Mouse (Mus musculus) heart, embryonic 10.5 days (tissue): ENCODE measurements at regions not wholly inside any gene's neighbourhood (a gene's known extent, or its start where the extent isn't known, plus 50 kb on each side); places are given as distances from the start of the nearest gene placed in this dataset.
"Not testable (repeated sequence)": the region's sequence is repeated elsewhere in the genome, so short reads cannot be mapped to it uniquely, and the experiment has no call there.

Experiments used
- DNase-seq: peaks from one replicate; pipeline ENCODE4 v3.0.0-alpha.2; 2017; ENCODE audit warnings: low spot score
- H3K27ac ChIP-seq: fragments of 300-500 bp; sonication (generic); 2 replicates; pipeline ENCODE4 v1.5.1; 2016; ENCODE audit warnings: mild to moderate bottlenecking
- H3K27me3 ChIP-seq: fragments of 300-500 bp; sonication (generic); 2 replicates; pipeline ENCODE4 v1.6.1; 2016; ENCODE audit warnings: mild to moderate bottlenecking; ENCODE audit not compliant: poor library complexity, insufficient read depth, severe bottlenecking
- H3K36me3 ChIP-seq: fragments of 300-500 bp; sonication (generic); 2 replicates; pipeline ENCODE4 v1.6.1; 2016; ENCODE audit warnings: mild to moderate bottlenecking, moderate library complexity
- H3K4me1 ChIP-seq: fragments of 300-500 bp; sonication (generic); 2 replicates; pipeline ENCODE4 v1.6.1; 2016; ENCODE audit warnings: mild to moderate bottlenecking
- H3K4me3 ChIP-seq: fragments of 300-500 bp; sonication (generic); 2 replicates; pipeline ENCODE4 v1.5.1; 2016; ENCODE audit warnings: mild to moderate bottlenecking, moderate library complexity
- H3K9me3 ChIP-seq: fragments of 300-500 bp; sonication (generic); 2 replicates; pipeline ENCODE4 v1.6.1; 2016; ENCODE audit warnings: mild to moderate bottlenecking, moderate library complexity
- WGBS: fragments of 180-500 bp; shearing (Covaris S2); methylation state at CpG from one replicate; pipeline ENCODE4 v1.1.7; 2016; 5-methylcytosine and 5-hydroxymethylcytosine counted together

GRCm38 (mm10) chr16:57929151-57929764 is 174.7 kb upstream of the Col8a1 start:
- H3K27ac ChIP-seq: no peak overlapping the region
- no peaks in the 10 kb centered on the region for H3K9me3 ChIP-seq
- H3K4me1 ChIP-seq: peaks cover 5% of the 10 kb centered on the region; the same call in 1 of the 2 replicates
- DNase-seq: no peak
- WGBS: 75% methylated on average over 12 of the region's 12 CpGs
- H3K4me3 ChIP-seq: no peak overlapping the region
- H3K36me3 ChIP-seq: no peaks in the 10 kb centered on the region
- no peaks in the 10 kb centered on the region for H3K27me3 ChIP-seq

- no peak for DNase-seq
- Histone ChIP-seq H3K27ac (no peak overlapping the region), H3K4me3 (no peak overlapping the region), H3K4me1 (no peaks in the 10 kb centered on the region), H3K27me3 (no peaks in the 10 kb centered on the region), H3K9me3 (no peaks in the 10 kb centered on the region), H3K36me3 (no peaks in the 10 kb centered on the region)
- 50% methylated on average over 6 of the region's 6 CpGs for WGBS
Observed at GRCm38 (mm10) chr16:57945404-57945803, 190.9 kb upstream of the Col8a1 start.

GRCm38 (mm10) chr16:57947309-57947708 is 192.8 kb upstream of the Col8a1 start:
- Histone ChIP-seq H3K36me3 (no peaks in the 10 kb centered on the region), H3K4me1 (no peaks in the 10 kb centered on the region), H3K9me3 (no peaks in the 10 kb centered on the region), H3K27ac (no peak overlapping the region), H3K27me3 (no peaks in the 10 kb centered on the region), H3K4me3 (no peak overlapping the region)
- WGBS: 44% methylated on average over 3 of the region's 3 CpGs
- DNase-seq: no peak

- Histone ChIP-seq H3K27me3 (no peaks in the 10 kb centered on the region), H3K4me1 (no peaks in the 10 kb centered on the region), H3K4me3 (no peak overlapping the region), H3K27ac (no peak overlapping the region), H3K36me3 (no peaks in the 10 kb centered on the region), H3K9me3 (no peaks in the 10 kb centered on the region)
- WGBS: 79% methylated on average over 3 of the region's 3 CpGs
- no peak for DNase-seq
Observed at GRCm38 (mm10) chr16:57949680-57950079, 195.1 kb upstream of the Col8a1 start.

GRCm38 (mm10) chr16:57970956-57971355 is 216.4 kb upstream of the Col8a1 start:
- H3K27me3 ChIP-seq: no peaks in the 10 kb centered on the region
- no peak overlapping the region for H3K27ac ChIP-seq
- no peaks in the 10 kb centered on the region for H3K4me1 ChIP-seq
- H3K9me3 ChIP-seq: no peaks in the 10 kb centered on the region
- H3K4me3 ChIP-seq: no peak overlapping the region
- WGBS: 69% methylated on average over 1 of the region's 1 CpGs
- no peaks in the 10 kb centered on the region for H3K36me3 ChIP-seq
- no peak for DNase-seq

DNA sequence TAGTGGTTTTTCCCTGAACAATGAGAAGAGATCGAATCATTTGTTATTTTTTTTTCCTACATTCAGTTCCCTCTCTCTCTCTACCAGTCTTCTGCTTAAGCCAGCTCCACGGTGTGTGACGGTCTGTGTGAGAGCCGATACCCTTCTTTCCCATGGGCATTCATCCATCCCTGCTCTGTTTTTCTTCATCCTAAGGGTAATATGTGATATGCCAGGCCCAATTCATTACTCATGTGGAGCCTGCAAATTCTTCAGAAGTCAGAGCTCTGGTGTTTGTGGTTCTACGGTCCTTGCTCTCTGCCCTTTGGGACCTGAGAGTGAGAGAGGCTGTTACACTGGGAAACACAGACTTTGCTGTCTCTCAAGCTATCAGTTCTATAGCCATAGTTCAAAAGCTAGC is 229.6 kb upstream of the Col8a1 start:
- no peak for DNase-seq
- H3K27ac ChIP-seq: no peak overlapping the region
- 70% methylated on average over 5 of the region's 5 CpGs for WGBS

DNA sequence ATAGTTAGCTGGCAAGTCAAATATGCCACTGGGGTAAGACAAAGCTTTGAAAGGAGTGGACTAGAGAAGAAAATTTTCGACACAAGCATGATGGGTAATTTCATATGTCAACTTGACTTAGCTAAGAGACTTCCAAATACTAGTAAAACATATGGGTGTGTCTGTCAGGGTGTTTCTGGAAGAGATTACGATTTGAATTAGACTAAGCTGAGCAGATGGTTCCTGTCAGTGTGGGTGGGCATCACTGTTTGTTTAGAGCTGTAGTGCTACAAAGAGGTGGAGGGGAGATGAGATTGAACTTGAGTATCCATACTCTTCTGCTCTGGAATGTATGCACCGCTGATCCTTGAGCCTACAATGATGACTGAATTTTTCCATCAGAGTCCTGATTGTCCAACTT is 251.2 kb upstream of the Col8a1 start:
- Histone ChIP-seq H3K27me3 (no peaks in the 10 kb centered on the region), H3K4me3 (no peak overlapping the region), H3K9me3 (no peaks in the 10 kb centered on the region), H3K4me1 (no peaks in the 10 kb centered on the region), H3K27ac (no peak overlapping the region), H3K36me3 (no peaks in the 10 kb centered on the region)
- 72% methylated on average over 3 of the region's 3 CpGs for WGBS
- DNase-seq: no peak

More for the DNA sequence above, 229.6 kb upstream of the Col8a1 start:
- no peak overlapping the region for H3K4me3 ChIP-seq
- H3K9me3 ChIP-seq: no peaks in the 10 kb centered on the region
- no peaks in the 10 kb centered on the region for H3K4me1 ChIP-seq
- H3K27me3 ChIP-seq: no peaks in the 10 kb centered on the region
- H3K36me3 ChIP-seq: no peaks in the 10 kb centered on the region

DNA sequence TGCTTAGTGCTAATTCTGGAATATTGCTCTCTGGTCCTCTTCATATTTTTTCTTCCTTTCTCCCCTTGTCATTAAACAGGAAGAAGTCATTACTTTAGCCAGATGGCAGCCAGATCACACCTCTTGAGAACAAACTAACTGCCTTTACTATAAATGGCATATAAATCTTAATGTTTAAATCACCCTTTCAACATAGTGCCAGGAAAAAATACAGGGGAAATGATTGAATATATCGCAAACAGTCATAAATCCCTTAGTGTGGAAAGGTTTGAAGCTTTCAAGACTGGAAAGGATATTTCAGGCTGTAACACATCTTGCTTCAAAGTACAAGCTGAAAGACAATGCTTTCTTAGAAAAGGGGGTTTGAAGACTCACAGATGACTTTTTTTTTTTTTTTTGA is 259.0 kb upstream of the Col8a1 start:
- Histone ChIP-seq H3K27me3 (no peaks in the 10 kb centered on the region), H3K36me3 (no peaks in the 10 kb centered on the region), H3K4me3 (no peak overlapping the region), H3K9me3 (no peaks in the 10 kb centered on the region), H3K27ac (no peak overlapping the region), H3K4me1 (no peaks in the 10 kb centered on the region)
- DNase-seq: no peak
- WGBS: 91% methylated on average over 1 of the region's 1 CpGs

DNA sequence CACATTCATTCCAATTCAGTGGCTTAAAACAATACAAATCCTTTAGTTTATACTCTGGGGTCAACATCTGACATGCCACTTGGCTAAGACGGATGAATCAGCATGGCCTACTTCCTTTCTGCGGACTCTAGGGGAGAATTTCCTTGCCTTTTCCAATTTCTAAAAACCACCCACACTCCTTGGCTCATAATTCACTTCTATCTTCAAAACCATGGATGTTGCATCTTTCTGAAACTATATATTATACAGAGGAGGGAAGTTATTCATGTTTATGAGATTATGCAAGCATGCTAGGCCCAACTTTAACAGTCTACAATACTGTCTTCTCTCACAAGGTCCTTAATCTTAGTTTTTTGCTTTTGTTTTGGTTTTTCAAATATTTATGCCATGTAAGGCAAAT is 273.0 kb upstream of the Col8a1 start:
- no peak overlapping the region for H3K4me3 ChIP-seq
- no peaks in the 10 kb centered on the region for H3K36me3 ChIP-seq
- DNase-seq: no peak
- H3K4me1 ChIP-seq: no peaks in the 10 kb centered on the region
- no peak overlapping the region for H3K27ac ChIP-seq
- no peaks in the 10 kb centered on the region for H3K27me3 ChIP-seq
- 81% methylated on average over 2 of the region's 2 CpGs for WGBS
- H3K9me3 ChIP-seq: no peaks in the 10 kb centered on the region

DNA sequence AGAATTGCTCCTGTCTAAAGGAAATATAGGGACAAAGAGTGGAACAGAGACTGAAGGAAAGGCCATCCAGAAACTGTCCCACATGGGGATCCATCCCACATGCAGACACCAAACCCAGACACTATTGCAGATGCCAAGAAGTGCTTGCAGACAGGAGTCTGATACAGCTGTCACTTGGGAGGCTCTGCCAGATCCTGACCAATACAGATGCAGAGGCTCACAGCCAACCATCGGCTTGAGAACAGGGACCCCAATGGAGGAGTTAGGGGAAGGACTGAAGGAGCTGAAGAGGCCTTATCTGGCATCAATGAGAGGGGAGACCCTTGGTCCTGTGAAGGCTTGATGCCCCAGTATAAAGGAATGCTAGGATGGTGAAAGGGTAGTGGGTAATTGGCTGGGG is 274.0 kb upstream of the Col8a1 start:
- H3K4me3 ChIP-seq: not testable (repeated sequence)

DNA sequence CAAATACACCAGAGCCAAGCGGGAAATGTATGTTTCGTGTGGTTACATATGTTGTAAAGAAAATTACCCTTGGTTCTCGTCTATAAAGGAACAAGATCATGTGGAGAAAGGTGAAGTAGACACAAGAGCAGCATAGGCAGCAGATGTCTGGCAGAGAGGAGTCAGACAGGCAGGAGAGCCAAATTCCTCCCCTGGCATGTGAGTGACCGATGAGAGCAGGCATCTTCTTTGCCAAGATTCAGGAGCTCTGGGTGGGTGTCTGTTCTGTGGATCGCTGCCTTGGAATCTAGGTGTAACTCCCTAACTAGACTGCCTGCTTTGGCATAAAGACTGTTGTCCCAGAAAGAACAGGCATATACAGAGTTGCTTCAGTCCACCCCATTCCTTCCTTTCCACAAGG is 275.1 kb upstream of the Col8a1 start:
- no peak overlapping the region for H3K27ac ChIP-seq
- WGBS: 79% methylated on average over 5 of the region's 5 CpGs
- H3K36me3 ChIP-seq: no peaks in the 10 kb centered on the region
- no peak for DNase-seq
- H3K4me3 ChIP-seq: no peak overlapping the region
- H3K27me3 ChIP-seq: no peaks in the 10 kb centered on the region
- no peaks in the 10 kb centered on the region for H3K4me1 ChIP-seq
- H3K9me3 ChIP-seq: no peaks in the 10 kb centered on the region

More for the DNA sequence above, 274.0 kb upstream of the Col8a1 start:
- H3K4me1 ChIP-seq, H3K27me3 ChIP-seq, H3K36me3 ChIP-seq, H3K27ac ChIP-seq, DNase-seq, H3K9me3 ChIP-seq: not testable (repeated sequence)
- WGBS: 54% methylated on average over 1 of the region's 1 CpGs

GRCm38 (mm10) chr16:58068654-58069271 is 314.2 kb upstream of the Col8a1 start:
- Histone ChIP-seq H3K4me3 (no peak overlapping the region), H3K4me1 (no peaks in the 10 kb centered on the region), H3K27ac (no peak overlapping the region), H3K9me3 (no peaks in the 10 kb centered on the region), H3K27me3 (no peaks in the 10 kb centered on the region), H3K36me3 (no peaks in the 10 kb centered on the region)
- 58% methylated on average over 3 of the region's 3 CpGs for WGBS
- DNase-seq: no peak

DNA sequence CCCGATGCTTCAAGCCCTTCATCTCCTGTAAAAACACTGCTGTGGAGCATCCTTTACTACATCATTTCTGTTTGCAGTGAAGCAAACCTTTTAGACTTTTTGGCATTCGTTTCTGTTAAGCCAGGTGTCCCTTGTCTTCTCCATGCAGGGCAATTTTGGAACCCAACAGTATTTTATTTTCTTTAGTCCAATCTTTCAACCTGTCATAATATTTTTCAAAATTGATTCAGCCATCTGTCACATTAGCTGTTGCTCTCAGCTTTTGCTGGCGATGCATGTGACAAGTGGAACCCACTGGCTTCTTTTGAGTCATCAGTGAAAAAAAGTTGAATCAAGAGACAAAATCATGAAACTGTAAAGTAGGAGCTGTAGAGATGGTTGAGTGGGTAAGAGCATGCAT is 317.9 kb upstream of the Col8a1 start:
- H3K36me3 ChIP-seq: no peaks in the 10 kb centered on the region
- H3K27me3 ChIP-seq: no peaks in the 10 kb centered on the region
- H3K27ac ChIP-seq: no peak overlapping the region
- H3K4me1 ChIP-seq: no peaks in the 10 kb centered on the region
- 87% methylated on average over 3 of the region's 3 CpGs for WGBS
- H3K4me3 ChIP-seq: no peak overlapping the region
- H3K9me3 ChIP-seq: no peaks in the 10 kb centered on the region
- no peak for DNase-seq

- H3K4me1 ChIP-seq: no peaks in the 10 kb centered on the region
Observed at GRCm38 (mm10) chr16:58100351-58100750, 307.9 kb upstream of the Dcbld2 start.

More at GRCm38 (mm10) chr16:58100351-58100750, 307.9 kb upstream of the Dcbld2 start:
- Histone ChIP-seq H3K27me3 (no peaks in the 10 kb centered on the region), H3K9me3 (no peaks in the 10 kb centered on the region), H3K27ac (no peak overlapping the region), H3K36me3 (no peaks in the 10 kb centered on the region), H3K4me3 (no peak overlapping the region)
- 82% methylated on average over 4 of the region's 4 CpGs for WGBS
- no peak for DNase-seq
